Mouse (Mus musculus): ENCODE results near the gene Nipal1. TPM values are rescaled to one million over a fixed set of nuclear protein-coding genes. Genes with fewer than 3 reads are reported as not detected.

The Nipal1 gene
- polyA plus RNA-seq, 2 experiments = 1.7 to 10.0 TPM

DNA sequence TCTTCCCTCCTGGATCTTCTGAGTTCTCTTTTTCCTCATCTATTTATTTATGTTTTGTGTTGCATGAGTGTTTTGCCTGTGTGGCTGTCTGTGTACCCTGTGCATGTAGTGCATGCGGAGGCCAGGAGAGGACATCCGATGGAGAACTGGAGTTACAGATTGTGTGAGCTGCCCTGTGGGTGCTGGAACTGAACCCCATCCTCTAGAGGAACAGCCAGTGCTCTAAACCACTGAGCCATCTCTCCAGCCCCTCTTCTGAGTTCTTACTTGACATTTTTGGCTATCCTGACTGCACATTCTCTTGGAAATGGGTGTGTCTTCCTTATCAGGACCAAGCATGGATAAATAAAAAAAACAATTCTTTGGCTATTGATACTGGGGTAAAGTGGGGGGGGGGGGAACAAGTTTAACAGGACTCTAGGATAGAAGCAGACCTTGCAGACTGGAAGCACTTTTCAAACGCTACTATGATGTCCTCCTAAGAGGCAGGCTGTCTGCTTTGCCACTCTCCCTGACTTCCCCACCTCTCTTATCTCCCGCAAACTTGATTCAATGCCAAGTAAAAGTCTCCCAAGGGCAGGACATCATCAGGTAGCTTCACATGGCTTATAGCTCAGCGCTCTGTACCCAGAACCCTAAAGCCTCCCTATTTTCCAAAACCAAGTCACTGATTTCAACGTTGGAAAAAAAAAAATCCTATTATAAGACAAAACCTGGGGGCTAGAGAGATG is 13.6 kb downstream of the Nipal1 start:
- 52% methylated on average over 6 of the region's 6 CpGs for WGBS (ENCODE audit: insufficient replicate concordance)
- peaks cover 0 to 11% of the 10 kb centered on the region in 2 experiments; a peak in 3 of 4 replicates for H3K4me1 ChIP-seq (replicated peaks; ENCODE audit: control insufficient read depth in 2 of 2, insufficient read depth in 2 of 2, low read length in 1 of 2)
- no peaks in the 10 kb centered on the region for H3K9me3 ChIP-seq (ENCODE audit: control insufficient read depth, low read length)
- H3K9ac ChIP-seq (replicated peaks) = no peak overlapping the region
- DNase-seq (ENCODE audit: low read depth in 3 of 3, low spot score in 3 of 3) (no peak), ATAC-seq (ENCODE audit: insufficient read depth) (peak; percentile 28; the same call in 1 of the 2 replicates)
- H3K4me3 ChIP-seq (ENCODE audit: insufficient read depth in 1 of 2, low read depth in 2 of 2, low read length in 2 of 2) = no peak overlapping the region
- no peak overlapping the region for H3K4me2 ChIP-seq (ENCODE audit: low read depth)
- TF ChIP-seq EP300 (IDR thresholded peaks at IDR 0.05; ENCODE audit: low read depth) (no peak), CTCF (IDR thresholded peaks at IDR 0.05; ENCODE audit: low read depth) (no peak)
- no peak overlapping the region for H3K27ac ChIP-seq
- H3K36me3 ChIP-seq (replicated peaks; ENCODE audit: control insufficient read depth, insufficient read depth, low read depth) = no peaks in the 10 kb centered on the region
- H3K27me3 ChIP-seq (ENCODE audit: control insufficient read depth, insufficient read depth, low read length) = no peaks in the 10 kb centered on the region

DNA sequence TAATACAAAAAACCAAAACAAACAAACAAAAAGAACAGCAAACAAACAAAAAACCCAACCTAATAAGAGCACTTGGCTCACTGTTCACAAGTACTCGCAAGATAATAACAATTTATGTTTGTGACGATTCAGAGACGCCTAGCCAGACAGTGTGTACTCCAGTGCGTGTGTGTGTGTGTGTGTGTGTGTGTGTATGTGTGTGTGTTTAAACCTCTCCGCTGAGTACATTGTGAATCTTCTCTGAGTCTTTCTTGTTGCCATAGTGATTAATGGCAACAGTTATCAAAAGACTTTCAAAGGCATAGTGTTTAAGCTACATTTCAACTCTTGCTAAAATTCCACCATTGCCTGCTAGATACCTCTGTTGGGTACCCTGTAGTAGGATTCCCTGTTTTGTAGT is 16.5 kb downstream of the Nipal1 start:
- Histone ChIP-seq H3K4me2 (ENCODE audit: low read depth) (no peak overlapping the region), H3K36me3 (replicated peaks; ENCODE audit: control insufficient read depth, insufficient read depth, low read depth) (no peaks in the 10 kb centered on the region), H3K9me3 (ENCODE audit: control insufficient read depth, low read length) (no peaks in the 10 kb centered on the region), H3K9ac (replicated peaks) (no peak overlapping the region), H3K4me1 (replicated peaks; ENCODE audit: control insufficient read depth in 2 of 2, insufficient read depth in 2 of 2, low read length in 1 of 2) (peaks cover 0 to 11% of the 10 kb centered on the region in 2 experiments; a peak in 3 of 4 replicates), H3K27ac (no peak overlapping the region), H3K4me3 (ENCODE audit: insufficient read depth in 1 of 2, low read depth in 2 of 2, low read length in 2 of 2) (no peak overlapping the region), H3K27me3 (ENCODE audit: control insufficient read depth, insufficient read depth, low read length) (no peaks in the 10 kb centered on the region)
- DNase-seq (ENCODE audit: low read depth in 3 of 3, low spot score in 3 of 3) = no peak
- WGBS (ENCODE audit: insufficient replicate concordance) = 70% methylated on average over 5 of the region's 5 CpGs
- TF ChIP-seq EP300 (IDR thresholded peaks at IDR 0.05; ENCODE audit: low read depth) (no peak), CTCF (IDR thresholded peaks at IDR 0.05; ENCODE audit: low read depth) (no peak)
- no peak for ATAC-seq (ENCODE audit: insufficient read depth)

DNA sequence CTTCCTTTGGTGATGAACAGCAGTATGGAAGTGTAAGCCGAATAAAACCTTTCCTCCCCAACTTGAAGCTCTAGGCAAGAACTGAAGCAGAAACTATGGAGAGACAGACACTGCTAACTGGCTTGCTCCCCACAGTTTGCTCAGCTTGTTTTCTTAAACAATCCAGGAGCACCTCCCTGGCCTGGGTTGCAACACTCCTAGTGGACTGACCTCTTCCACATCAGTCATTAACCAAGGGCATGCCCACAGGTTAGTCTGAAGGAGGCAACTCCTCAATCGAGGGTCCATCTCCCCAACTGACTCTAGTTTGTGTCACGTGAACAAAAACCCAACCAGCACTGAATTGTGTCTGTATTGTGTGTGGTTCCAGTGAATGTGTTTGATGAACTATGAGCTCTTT is 17.3 kb downstream of the Nipal1 start:
- Histone ChIP-seq H3K4me3 (ENCODE audit: insufficient read depth in 1 of 2, low read depth in 2 of 2, low read length in 2 of 2) (no peak overlapping the region), H3K27me3 (ENCODE audit: control insufficient read depth, insufficient read depth, low read length) (no peaks in the 10 kb centered on the region), H3K27ac (no peak overlapping the region), H3K4me2 (ENCODE audit: low read depth) (no peak overlapping the region), H3K4me1 (replicated peaks; ENCODE audit: control insufficient read depth in 2 of 2, insufficient read depth in 2 of 2, low read length in 1 of 2) (peaks cover 0 to 11% of the 10 kb centered on the region in 2 experiments; a peak in 3 of 4 replicates), H3K36me3 (replicated peaks; ENCODE audit: control insufficient read depth, insufficient read depth, low read depth) (no peaks in the 10 kb centered on the region), H3K9ac (replicated peaks) (no peak overlapping the region), H3K9me3 (ENCODE audit: control insufficient read depth, low read length) (no peaks in the 10 kb centered on the region)
- TF ChIP-seq EP300 (IDR thresholded peaks at IDR 0.05; ENCODE audit: low read depth) (no peak), CTCF (IDR thresholded peaks at IDR 0.05; ENCODE audit: low read depth) (no peak)
- 25% methylated on average over 3 of the region's 3 CpGs for WGBS (ENCODE audit: insufficient replicate concordance)
- DNase-seq (ENCODE audit: low read depth in 3 of 3, low spot score in 3 of 3) = no peak
- ATAC-seq (ENCODE audit: insufficient read depth) = peak; percentile 37; the same call in 1 of the 2 replicates

DNA sequence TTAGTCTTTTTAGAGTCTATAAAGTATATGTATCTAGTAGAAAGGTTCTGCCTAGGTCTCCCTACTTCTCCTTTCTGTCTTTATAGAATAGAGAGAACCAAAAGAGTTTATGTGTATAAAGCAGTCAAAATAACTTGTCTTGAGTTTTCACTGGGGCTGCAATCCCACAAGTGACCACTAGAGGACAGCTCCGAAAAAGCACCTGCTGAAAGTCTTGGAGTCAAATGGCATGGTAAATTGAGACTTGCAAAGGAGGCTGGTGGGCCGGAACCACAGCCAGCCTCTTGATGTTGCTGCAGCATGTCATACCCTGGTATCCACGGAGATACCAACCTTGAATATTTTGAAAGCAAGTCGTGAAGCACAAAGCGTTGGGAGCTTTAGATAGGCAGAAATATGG is 17.7 kb downstream of the Nipal1 start:
- Histone ChIP-seq H3K27ac (no peak overlapping the region), H3K4me3 (ENCODE audit: insufficient read depth in 1 of 2, low read depth in 2 of 2, low read length in 2 of 2) (no peak overlapping the region), H3K4me1 (replicated peaks; ENCODE audit: control insufficient read depth in 2 of 2, insufficient read depth in 2 of 2, low read length in 1 of 2) (peaks cover 0 to 11% of the 10 kb centered on the region in 2 experiments; a peak in 3 of 4 replicates), H3K27me3 (ENCODE audit: control insufficient read depth, insufficient read depth, low read length) (no peaks in the 10 kb centered on the region), H3K9ac (replicated peaks) (no peak overlapping the region), H3K9me3 (ENCODE audit: control insufficient read depth, low read length) (no peaks in the 10 kb centered on the region), H3K36me3 (replicated peaks; ENCODE audit: control insufficient read depth, insufficient read depth, low read depth) (no peaks in the 10 kb centered on the region), H3K4me2 (ENCODE audit: low read depth) (no peak overlapping the region)
- ATAC-seq (ENCODE audit: insufficient read depth) (no peak), DNase-seq (ENCODE audit: low read depth in 3 of 3, low spot score in 3 of 3) (no peak)
- no peak for TF ChIP-seq EP300 (IDR thresholded peaks at IDR 0.05; ENCODE audit: low read depth)
- peak; percentile 82 for TF ChIP-seq CTCF (IDR thresholded peaks at IDR 0.05; ENCODE audit: low read depth)
- WGBS (ENCODE audit: insufficient replicate concordance) = 17% methylated on average over 5 of the region's 5 CpGs

- WGBS (ENCODE audit: insufficient replicate concordance) = 63% methylated on average over 7 of the region's 7 CpGs
- no peak overlapping the region for H3K4me3 ChIP-seq (ENCODE audit: insufficient read depth in 1 of 2, low read depth in 2 of 2, low read length in 2 of 2)
- H3K36me3 ChIP-seq (replicated peaks; ENCODE audit: control insufficient read depth, insufficient read depth, low read depth) = no peaks in the 10 kb centered on the region
- TF ChIP-seq CTCF (IDR thresholded peaks at IDR 0.05; ENCODE audit: low read depth) (no peak), EP300 (IDR thresholded peaks at IDR 0.05; ENCODE audit: low read depth) (no peak)
- peaks cover 0 to 3% of the 10 kb centered on the region in 2 experiments; a peak in 2 of 4 replicates for H3K4me1 ChIP-seq (replicated peaks; ENCODE audit: control insufficient read depth in 2 of 2, insufficient read depth in 2 of 2, low read length in 1 of 2)
- no peaks in the 10 kb centered on the region for H3K27me3 ChIP-seq (ENCODE audit: control insufficient read depth, insufficient read depth, low read length)
- ATAC-seq (ENCODE audit: insufficient read depth) (no peak), DNase-seq (ENCODE audit: low read depth in 3 of 3, low spot score in 3 of 3) (no peak)
- no peak overlapping the region for H3K9ac ChIP-seq (replicated peaks)
- H3K27ac ChIP-seq = no peak overlapping the region
- H3K4me2 ChIP-seq (ENCODE audit: low read depth) = no peak overlapping the region
- no peaks in the 10 kb centered on the region for H3K9me3 ChIP-seq (ENCODE audit: control insufficient read depth, low read length)
Observed at GRCm38 (mm10) chr5:72666428-72666827, 18.8 kb downstream of the Nipal1 start.

Data from liver, embryonic 14.5 days (tissue).